Mouse (Mus musculus) B cell, adult 2 months (primary cell): ENCODE results near the gene Per2.
"Not testable (repeated sequence)": the region's sequence is repeated elsewhere in the genome, so short reads cannot be mapped to it uniquely, and the experiment has no call there.

ENCODE experiments used
- DNase-seq, 2 experiments: peaks; one replicate each; pipeline ENCODE4 v3.0.0; 2022

The Per2 gene

DNA sequence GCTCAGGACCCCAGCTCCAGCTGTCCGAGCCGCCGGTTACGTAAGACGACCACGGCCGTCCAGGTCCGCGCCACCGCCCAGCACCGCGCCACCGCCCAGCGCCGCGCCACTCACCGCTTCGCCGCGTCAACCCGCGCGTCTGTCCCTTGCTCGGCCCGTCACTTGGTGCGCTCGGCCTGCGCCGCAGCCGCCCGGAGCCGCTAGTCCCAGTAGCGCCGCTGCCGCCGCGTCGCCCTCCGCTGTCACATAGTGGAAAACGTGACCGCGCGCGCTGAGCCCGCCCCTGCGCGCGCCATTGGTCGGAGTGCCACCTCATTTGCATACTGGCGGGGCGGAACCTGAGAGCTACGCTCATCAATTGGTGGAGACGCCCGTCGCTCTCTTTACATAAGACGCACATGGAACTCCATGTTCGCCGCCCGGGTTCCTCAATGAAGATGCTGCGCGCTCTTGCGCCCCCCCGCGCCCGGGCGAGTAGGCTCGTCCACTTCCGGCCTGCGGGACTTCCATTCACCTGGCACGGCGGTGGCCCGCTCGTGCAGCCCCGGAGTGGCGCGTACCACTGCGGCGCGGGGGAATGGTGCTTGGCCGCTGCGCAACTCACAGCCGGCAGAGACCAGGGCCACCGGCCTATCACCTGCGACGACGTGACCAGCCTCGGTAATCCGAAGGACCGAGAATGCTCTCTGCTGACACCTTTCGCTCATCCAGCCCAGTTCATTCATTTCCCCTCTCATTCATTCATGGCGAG lies at the start of gene Per2:
Gene Per2 (minus strand): TSS at position 266 of the 751 bp plus-strand sequence.
- peak; percentile 100 for DNase-seq

GRCm38 (mm10) chr1:91504615-91505014 lies 45.5 kb upstream of the Per2 start:
- no peak for DNase-seq

DNA sequence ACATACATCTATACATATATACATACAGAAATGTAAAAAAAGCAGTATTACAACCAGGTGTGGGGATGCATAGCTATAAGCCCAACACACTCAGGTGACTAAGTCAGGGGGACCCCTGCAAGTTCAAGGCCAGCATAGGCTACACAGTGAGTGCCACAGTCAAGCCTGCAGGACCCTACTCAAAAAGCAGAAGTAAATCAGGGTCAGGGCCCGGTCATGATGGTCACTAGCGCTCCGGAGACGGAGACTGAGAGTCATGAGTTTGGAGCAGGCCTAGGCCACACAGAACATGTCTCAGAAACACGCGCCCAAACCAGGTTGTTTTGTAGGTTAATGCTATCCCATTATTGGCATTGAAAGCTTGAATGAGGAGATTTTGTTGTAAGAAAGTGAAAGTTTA lies 39.5 kb upstream of the Per2 start:
- no peak for DNase-seq

- DNase-seq = no peak
These were observed 36.2 kb upstream of the Per2 start for GRCm38 (mm10) chr1:91495321-91495720.

DNA sequence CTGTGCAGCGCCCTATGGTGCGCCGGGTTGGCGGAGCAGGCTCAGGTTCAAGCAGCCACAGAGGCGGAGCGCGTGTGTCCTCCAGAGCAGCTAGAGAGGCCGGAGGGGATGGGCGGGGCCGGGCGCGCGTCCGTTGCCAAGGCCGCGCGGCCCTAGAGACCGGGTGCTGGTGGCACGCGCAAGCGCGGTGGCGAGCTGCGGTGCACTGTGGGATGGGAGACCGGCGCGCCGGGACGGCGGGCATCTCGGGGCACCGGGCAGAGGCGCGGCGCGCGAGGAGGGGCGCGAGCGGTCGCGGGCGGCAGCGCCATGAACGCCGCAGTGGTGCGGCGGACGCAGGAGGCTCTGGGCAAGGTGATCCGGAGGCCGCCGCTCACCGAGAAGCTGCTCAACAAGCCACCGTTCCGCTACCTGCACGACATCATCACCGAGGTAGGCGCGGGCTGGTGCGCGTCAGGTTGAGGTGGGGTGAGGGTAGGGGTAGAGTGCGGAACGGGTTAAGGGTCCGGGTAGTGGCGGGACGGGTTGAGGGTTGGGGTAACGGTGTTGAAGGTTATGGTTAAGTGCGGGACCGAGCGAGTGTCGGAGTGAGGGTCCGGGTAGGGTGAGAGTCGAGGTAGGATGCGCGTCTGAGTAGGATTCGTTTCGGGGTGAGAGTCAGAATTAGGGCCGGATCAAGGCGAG lies 35.5 kb upstream of the Per2 start, which contains the start of gene Traf3ip1:
Gene Traf3ip1 (plus strand): TSS at position 191 of the 684 bp plus-strand sequence.
- peak; percentile 92 for DNase-seq

- DNase-seq = peak in 1 of 2 experiments; percentile 8
These were observed 34.8 kb upstream of the Per2 start for GRCm38 (mm10) chr1:91493938-91494337.

DNA sequence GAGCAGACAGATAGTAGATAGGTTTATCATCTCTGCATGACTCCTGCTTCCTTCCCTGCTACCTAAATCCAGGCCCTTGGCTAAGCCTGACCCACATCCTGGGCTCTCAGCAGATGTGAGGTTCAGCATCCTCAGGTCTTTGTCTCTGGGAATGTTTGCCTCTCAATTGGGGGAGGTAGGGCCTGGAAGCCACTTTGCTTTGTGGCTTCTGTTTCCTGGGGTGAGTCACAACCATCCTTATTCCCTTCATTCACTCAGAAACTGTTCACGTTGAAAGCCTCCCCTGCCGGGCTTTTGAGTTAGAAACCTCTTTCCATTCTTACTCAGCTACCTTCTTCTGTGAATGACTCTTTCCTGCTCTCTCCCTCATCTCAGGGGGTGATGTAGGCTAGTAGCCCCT lies 33.6 kb upstream of the Per2 start:
- DNase-seq = no peak

- DNase-seq = no peak
These were observed 31.2 kb upstream of the Per2 start for GRCm38 (mm10) chr1:91490322-91490721.

GRCm38 (mm10) chr1:91486165-91486564 lies 27.0 kb upstream of the Per2 start:
- DNase-seq = no peak

- no peak for DNase-seq
These were observed 26.3 kb upstream of the Per2 start for GRCm38 (mm10) chr1:91485422-91485821.

DNA sequence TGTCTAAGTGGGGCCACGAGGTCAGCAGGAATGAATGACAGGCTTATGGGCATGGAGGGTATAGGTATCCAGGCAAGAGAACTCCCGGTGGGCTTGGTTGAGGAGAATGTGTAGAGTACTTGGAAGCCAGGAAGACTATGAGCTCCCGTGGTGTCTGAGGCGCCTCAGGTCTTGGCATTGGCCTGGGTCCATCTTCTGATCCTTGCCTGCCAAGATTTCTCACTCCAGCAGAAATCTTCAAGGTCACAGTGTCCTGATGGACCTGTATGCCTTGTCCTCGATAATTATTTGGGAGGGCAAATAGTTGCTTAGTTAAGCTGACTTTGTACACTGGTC lies 24.9 kb upstream of the Per2 start:
- DNase-seq = no peak

DNA sequence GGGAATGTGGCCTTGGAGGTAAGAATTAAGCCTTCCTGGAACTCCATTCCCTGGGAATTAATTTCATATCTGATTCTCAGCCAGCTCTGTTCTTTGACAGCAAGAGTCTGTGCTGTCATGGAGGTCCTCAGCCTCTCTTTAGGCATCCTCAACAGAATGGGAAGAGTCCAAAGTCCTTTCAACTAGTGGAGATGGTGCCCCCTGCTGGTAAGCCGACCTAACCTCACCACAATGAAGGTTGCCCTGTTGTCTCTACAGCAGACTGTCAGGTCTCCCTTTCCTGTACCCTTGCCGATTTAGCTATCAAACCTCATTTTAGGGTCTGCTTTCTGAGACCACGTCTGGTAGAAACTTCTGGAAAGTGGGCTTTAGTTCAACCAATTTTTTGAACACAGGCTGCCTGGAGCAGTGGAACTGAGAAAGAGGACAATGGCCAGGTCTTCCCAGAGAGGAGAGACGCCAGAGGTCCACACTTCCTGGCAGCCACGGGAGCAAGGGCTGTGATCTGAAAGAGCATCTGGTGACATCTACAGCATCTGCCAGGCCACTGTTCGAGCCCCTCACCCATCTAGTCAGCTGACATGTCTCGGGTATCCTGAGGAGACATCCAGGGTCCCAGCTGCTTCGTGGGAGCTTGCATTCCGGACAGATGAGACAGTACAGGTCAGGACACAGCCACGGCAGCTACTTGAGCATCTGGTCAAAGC lies 24.3 kb upstream of the Per2 start:
- peak; percentile 86 to 88 for DNase-seq

- no peak for DNase-seq
These were observed 23.6 kb upstream of the Per2 start for GRCm38 (mm10) chr1:91482616-91483211.

- no peak for DNase-seq
These were observed 19.8 kb upstream of the Per2 start for GRCm38 (mm10) chr1:91478958-91479357.

GRCm38 (mm10) chr1:91478145-91478544 lies 19.0 kb upstream of the Per2 start:
- DNase-seq = not testable (repeated sequence)

GRCm38 (mm10) chr1:91469888-91470419 lies 10.8 kb upstream of the Per2 start:
- no peak for DNase-seq

GRCm38 (mm10) chr1:91466186-91466585 lies 7.1 kb upstream of the Per2 start:
- no peak for DNase-seq

- DNase-seq = no peak
These were observed 6.1 kb upstream of the Per2 start for GRCm38 (mm10) chr1:91465244-91465643.

GRCm38 (mm10) chr1:91464436-91464835 lies 5.3 kb upstream of the Per2 start:
- DNase-seq = no peak

DNA sequence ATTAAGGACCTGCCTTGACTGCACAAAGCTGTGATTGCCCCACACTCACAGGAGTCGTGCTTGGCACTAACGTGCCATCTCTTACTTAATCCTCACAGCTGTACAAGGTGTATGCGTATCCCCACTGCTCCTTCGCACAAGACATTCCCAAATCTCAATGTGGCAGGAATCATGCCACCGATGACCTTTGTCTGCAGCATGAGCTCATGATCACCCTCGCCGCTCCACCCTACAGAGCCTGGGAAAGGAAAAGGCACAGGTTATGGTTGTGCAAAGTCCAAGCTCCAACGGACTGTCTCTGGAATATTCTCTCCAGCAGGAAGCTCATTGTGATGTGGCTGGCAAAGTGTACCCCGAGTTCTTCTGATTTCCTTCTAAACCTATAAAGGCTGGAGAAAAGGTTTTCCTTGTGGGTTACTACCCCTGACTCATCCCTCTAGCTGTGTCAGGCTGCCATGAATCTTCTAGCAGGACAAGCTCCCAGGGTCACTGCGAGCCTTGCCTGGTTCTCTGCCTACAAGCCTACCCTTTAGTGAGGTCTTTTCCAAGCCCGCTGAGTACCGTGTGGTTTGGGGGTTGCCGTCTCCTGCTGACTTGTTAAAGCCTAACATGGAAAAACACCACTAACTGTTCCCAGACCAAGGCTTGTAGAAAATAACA lies 4.3 kb upstream of the Per2 start:
- no peak for DNase-seq

GRCm38 (mm10) chr1:91460564-91460963 lies 1.4 kb upstream of the Per2 start:
- peak in 1 of 2 experiments; percentile 3 for DNase-seq

DNA sequence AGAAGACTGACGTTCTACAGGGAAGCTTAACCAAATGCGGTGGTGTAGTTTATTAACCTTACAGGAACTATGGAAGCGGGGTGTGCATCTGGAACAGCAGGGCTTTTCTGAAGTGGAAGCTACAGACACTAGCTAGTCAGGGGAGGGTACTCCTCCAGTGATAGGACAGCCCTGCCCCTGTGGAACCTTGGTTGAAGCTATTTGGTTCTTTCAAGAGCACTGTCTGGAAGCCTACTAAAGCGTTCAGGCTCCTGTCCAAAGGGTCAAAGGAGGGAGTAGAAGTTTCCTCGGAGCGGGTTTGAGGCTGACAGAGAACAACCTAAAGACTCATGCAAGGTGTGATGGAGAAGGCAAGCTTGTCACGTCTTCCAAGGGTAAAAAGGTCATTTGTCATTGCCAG lies 945 bp upstream of the Per2 start:
- no peak for DNase-seq
